Comparison of ENCODE assay signal across 28 mouse cellular contexts in genomic region chr4:53537101-53537500, GRCm38 (mm10).
"Had no signal": no experiment of that assay in that cellular context is flagged by ENCODE, and none has a peak within 500 bp of the region (broad histone marks: within the 10 kb centered on the region; RNA-seq: fewer than 3 reads in every experiment).

No protein-coding gene starts in this region.

- H3K9ac ChIP-seq: embryonic facial prominence, embryonic 12.5 days; embryonic facial prominence, embryonic 13.5 days; embryonic facial prominence, embryonic 15.5 days; forebrain, embryonic 12.5 days; forebrain, embryonic 13.5 days; forebrain, embryonic 15.5 days; forebrain, postnatal 0 days had no signal

- H3K27ac ChIP-seq: embryonic facial prominence, embryonic 10.5 days; embryonic facial prominence, embryonic 12.5 days; embryonic facial prominence, embryonic 13.5 days; embryonic facial prominence, embryonic 15.5 days; forebrain, embryonic 10.5 days; forebrain, embryonic 12.5 days; forebrain, embryonic 13.5 days; forebrain, embryonic 15.5 days; gastrocnemius, adult 2 months had no signal

- H3K27me3 ChIP-seq: embryonic facial prominence, embryonic 12.5 days; embryonic facial prominence, embryonic 13.5 days; embryonic facial prominence, embryonic 15.5 days; forebrain, embryonic 12.5 days; forebrain, embryonic 13.5 days; forebrain, embryonic 15.5 days had no signal

- H3K4me3 ChIP-seq: embryonic facial prominence, embryonic 10.5 days; embryonic facial prominence, embryonic 12.5 days; embryonic facial prominence, embryonic 13.5 days; embryonic facial prominence, embryonic 15.5 days; erythroblast, embryonic 14.5 days; forebrain, embryonic 10.5 days; forebrain, embryonic 12.5 days; forebrain, embryonic 13.5 days; forebrain, embryonic 15.5 days; gastrocnemius, adult 2 months had no signal

- H3K9me3 ChIP-seq: embryonic facial prominence, embryonic 10.5 days; embryonic facial prominence, embryonic 12.5 days; embryonic facial prominence, embryonic 13.5 days; embryonic facial prominence, embryonic 15.5 days; forebrain, embryonic 10.5 days; forebrain, embryonic 12.5 days; forebrain, embryonic 13.5 days; forebrain, embryonic 15.5 days had no signal

- H3K36me3 ChIP-seq: forebrain, embryonic 10.5 days; forebrain, embryonic 12.5 days; forebrain, embryonic 15.5 days had no signal

- DNase-seq: cerebellum, adult 2 months; cerebellum, adult 8-10 months; cerebellum, adult 9-10 months; cerebellum, adult 9-11 months; cerebellum, postnatal 10 days; cerebellum, postnatal 14 days; cerebellum, postnatal 25 days; cerebellum, postnatal 36 days; embryo, embryonic 11 days; forebrain, postnatal 0 days; gastrocnemius, adult 2 months; gastrocnemius, postnatal 10 days; gastrocnemius, postnatal 14 days; gastrocnemius, postnatal 25 days; gastrocnemius, postnatal 36 days; heart, adult 11 months; heart, adult 18-20 months had no signal

- ATAC-seq: forebrain, embryonic 13.5 days; forebrain, embryonic 14.5 days; forebrain, embryonic 15.5 days; forebrain, embryonic 16.5 days; forebrain, postnatal 0 days had no signal

- H3K4me1 ChIP-seq: embryonic facial prominence, embryonic 10.5 days; embryonic facial prominence, embryonic 12.5 days; embryonic facial prominence, embryonic 13.5 days; embryonic facial prominence, embryonic 15.5 days; forebrain, embryonic 10.5 days; forebrain, embryonic 12.5 days; forebrain, embryonic 13.5 days; forebrain, embryonic 15.5 days had no signal

- H3K4me2 ChIP-seq: embryonic facial prominence, embryonic 12.5 days; embryonic facial prominence, embryonic 13.5 days; embryonic facial prominence, embryonic 15.5 days; forebrain, embryonic 12.5 days; forebrain, embryonic 13.5 days; forebrain, embryonic 15.5 days had no signal
